Mouse (Mus musculus): ENCODE results near the gene C530008M17Rik.

The C530008M17Rik gene

GRCm38 (mm10) chr5:76818807-76819206 is 162.5 kb downstream of the C530008M17Rik start:
- Histone ChIP-seq H3K36me3 (ENCODE audit: insufficient read depth, low read length) (no peaks in the 10 kb centered on the region), H3K9me3 (ENCODE audit: low read length) (no peaks in the 10 kb centered on the region), H3K4me1 (replicated peaks; ENCODE audit: low read depth, low read length) (peaks cover 44% of the 10 kb centered on the region), H3K4me3 (replicated peaks; ENCODE audit: low read length) (no peak overlapping the region), H3K27me3 (ENCODE audit: insufficient read depth, low read length) (peaks cover 25% of the 10 kb centered on the region)
- no peak for TF ChIP-seq CTCF (conservative IDR thresholded peaks at IDR 0.05; ENCODE audit: low read length)
- TF ChIP-seq NANOG (IDR thresholded peaks at IDR 0.05; ENCODE audit: borderline replicate concordance, low read length) = no peak
- TF ChIP-seq POU5F1 (IDR thresholded peaks at IDR 0.05; ENCODE audit: borderline replicate concordance, low read length) = no peak

GRCm38 (mm10) chr5:76822097-76822496 is 165.8 kb downstream of the C530008M17Rik start:
- Histone ChIP-seq H3K9me3 (ENCODE audit: low read length) (no peaks in the 10 kb centered on the region), H3K36me3 (ENCODE audit: insufficient read depth, low read length) (no peaks in the 10 kb centered on the region), H3K4me3 (replicated peaks; ENCODE audit: low read length) (no peak overlapping the region; the same call in 1 of the 2 replicates), H3K27me3 (ENCODE audit: insufficient read depth, low read length) (peaks cover 25% of the 10 kb centered on the region), H3K4me1 (replicated peaks; ENCODE audit: low read depth, low read length) (peaks cover 30% of the 10 kb centered on the region)
- no peak for TF ChIP-seq POU5F1 (IDR thresholded peaks at IDR 0.05; ENCODE audit: borderline replicate concordance, low read length)
- no peak for TF ChIP-seq CTCF (conservative IDR thresholded peaks at IDR 0.05; ENCODE audit: low read length)
- TF ChIP-seq NANOG (IDR thresholded peaks at IDR 0.05; ENCODE audit: borderline replicate concordance, low read length) = no peak

- Histone ChIP-seq H3K4me1 (replicated peaks; ENCODE audit: low read depth, low read length) (peaks cover 15% of the 10 kb centered on the region), H3K4me3 (replicated peaks; ENCODE audit: low read length) (no peak overlapping the region), H3K9me3 (ENCODE audit: low read length) (no peaks in the 10 kb centered on the region), H3K36me3 (ENCODE audit: insufficient read depth, low read length) (no peaks in the 10 kb centered on the region), H3K27me3 (ENCODE audit: insufficient read depth, low read length) (peaks cover 7% of the 10 kb centered on the region; the same call in 1 of the 2 replicates)
- TF ChIP-seq CTCF (conservative IDR thresholded peaks at IDR 0.05; ENCODE audit: low read length) (no peak), POU5F1 (IDR thresholded peaks at IDR 0.05; ENCODE audit: borderline replicate concordance, low read length) (no peak), NANOG (IDR thresholded peaks at IDR 0.05; ENCODE audit: borderline replicate concordance, low read length) (no peak)
These were observed 172.4 kb downstream of the C530008M17Rik start for GRCm38 (mm10) chr5:76828527-76829240.

GRCm38 (mm10) chr5:76832529-76833210 is 176.4 kb downstream of the C530008M17Rik start:
- TF ChIP-seq NANOG (IDR thresholded peaks at IDR 0.05; ENCODE audit: borderline replicate concordance, low read length) = no peak
- no peak for TF ChIP-seq CTCF (conservative IDR thresholded peaks at IDR 0.05; ENCODE audit: low read length)
- TF ChIP-seq POU5F1 (IDR thresholded peaks at IDR 0.05; ENCODE audit: borderline replicate concordance, low read length) = no peak
- H3K4me1 ChIP-seq (replicated peaks; ENCODE audit: low read depth, low read length) = peaks cover 19% of the 10 kb centered on the region
- H3K27me3 ChIP-seq (ENCODE audit: insufficient read depth, low read length) = peaks cover 5% of the 10 kb centered on the region; the same call in 1 of the 2 replicates
- H3K9me3 ChIP-seq (ENCODE audit: low read length) = no peaks in the 10 kb centered on the region
- H3K36me3 ChIP-seq (ENCODE audit: insufficient read depth, low read length) = no peaks in the 10 kb centered on the region
- 0 out of 2 replicates have a peak overlapping the region, but pooled peaks have one; percentile 3 for H3K4me3 ChIP-seq (replicated peaks; ENCODE audit: low read length)

GRCm38 (mm10) chr5:76837018-76837417 is 180.7 kb downstream of the C530008M17Rik start:
- Histone ChIP-seq H3K36me3 (ENCODE audit: insufficient read depth, low read length) (no peaks in the 10 kb centered on the region), H3K4me3 (replicated peaks; ENCODE audit: low read length) (peak overlapping the region; percentile 74), H3K4me1 (replicated peaks; ENCODE audit: low read depth, low read length) (peaks cover 21% of the 10 kb centered on the region), H3K27me3 (ENCODE audit: insufficient read depth, low read length) (peaks cover 5% of the 10 kb centered on the region; the same call in 1 of the 2 replicates), H3K9me3 (ENCODE audit: low read length) (no peaks in the 10 kb centered on the region)
- no peak for TF ChIP-seq NANOG (IDR thresholded peaks at IDR 0.05; ENCODE audit: borderline replicate concordance, low read length)
- TF ChIP-seq POU5F1 (IDR thresholded peaks at IDR 0.05; ENCODE audit: borderline replicate concordance, low read length) = no peak
- no peak for TF ChIP-seq CTCF (conservative IDR thresholded peaks at IDR 0.05; ENCODE audit: low read length)

GRCm38 (mm10) chr5:76839786-76840185 is 183.5 kb downstream of the C530008M17Rik start:
- H3K9me3 ChIP-seq (ENCODE audit: low read length) = no peaks in the 10 kb centered on the region
- H3K4me3 ChIP-seq (replicated peaks; ENCODE audit: low read length) = no peak overlapping the region
- no peaks in the 10 kb centered on the region for H3K27me3 ChIP-seq (ENCODE audit: insufficient read depth, low read length)
- H3K4me1 ChIP-seq (replicated peaks; ENCODE audit: low read depth, low read length) = peaks cover 19% of the 10 kb centered on the region
- TF ChIP-seq NANOG (IDR thresholded peaks at IDR 0.05; ENCODE audit: borderline replicate concordance, low read length) (no peak), CTCF (conservative IDR thresholded peaks at IDR 0.05; ENCODE audit: low read length) (no peak)
- H3K36me3 ChIP-seq (ENCODE audit: insufficient read depth, low read length) = no peaks in the 10 kb centered on the region

- Histone ChIP-seq H3K27me3 (ENCODE audit: insufficient read depth, low read length) (peaks cover 7% of the 10 kb centered on the region; the same call in 1 of the 2 replicates), H3K9me3 (ENCODE audit: low read length) (no peaks in the 10 kb centered on the region), H3K4me3 (replicated peaks; ENCODE audit: low read length) (no peak overlapping the region), H3K4me1 (replicated peaks; ENCODE audit: low read depth, low read length) (peaks cover 15% of the 10 kb centered on the region), H3K36me3 (ENCODE audit: insufficient read depth, low read length) (no peaks in the 10 kb centered on the region)
- TF ChIP-seq POU5F1 (IDR thresholded peaks at IDR 0.05; ENCODE audit: borderline replicate concordance, low read length) (no peak), NANOG (IDR thresholded peaks at IDR 0.05; ENCODE audit: borderline replicate concordance, low read length) (no peak), CTCF (conservative IDR thresholded peaks at IDR 0.05; ENCODE audit: low read length) (no peak)
These were observed 185.5 kb downstream of the C530008M17Rik start for GRCm38 (mm10) chr5:76841859-76842258.

GRCm38 (mm10) chr5:76843448-76843847 is 187.1 kb downstream of the C530008M17Rik start:
- peaks cover 15% of the 10 kb centered on the region for H3K4me1 ChIP-seq (replicated peaks; ENCODE audit: low read depth, low read length)
- no peak overlapping the region for H3K4me3 ChIP-seq (replicated peaks; ENCODE audit: low read length)
- H3K27me3 ChIP-seq (ENCODE audit: insufficient read depth, low read length) = peaks cover 10% of the 10 kb centered on the region; the same call in 1 of the 2 replicates
- H3K36me3 ChIP-seq (ENCODE audit: insufficient read depth, low read length) = no peaks in the 10 kb centered on the region
- TF ChIP-seq CTCF (conservative IDR thresholded peaks at IDR 0.05; ENCODE audit: low read length) (peak; percentile 87), POU5F1 (IDR thresholded peaks at IDR 0.05; ENCODE audit: borderline replicate concordance, low read length) (no peak)
- H3K9me3 ChIP-seq (ENCODE audit: low read length) = no peaks in the 10 kb centered on the region

All from E14TG2a.4 (cell line).